Mouse (Mus musculus) lung, embryonic 14.5 days (tissue): ENCODE results near the gene Fat3. TPM values are rescaled to one million over a fixed set of nuclear protein-coding genes. Genes with fewer than 3 reads are reported as not detected.

Experiments used
- ATAC-seq: fragments of 200-750 bp; cut with Nextera tagmentation; 2 replicates; pipeline ENCODE4 v1.8.0; 2017; ENCODE audit warnings: mild to moderate bottlenecking, moderate TSS enrichment, moderate library complexity; ENCODE audit not compliant: insufficient read depth
- DNase-seq: peaks from one replicate; pipeline ENCODE4 v3.0.0-alpha.2; 2015
- H3K27ac ChIP-seq: fragments of 300-500 bp; sonication (generic); 2 replicates; pipeline ENCODE4 v1.5.1; 2014; ENCODE audit warnings: low read depth, mild to moderate bottlenecking, moderate library complexity
- H3K27me3 ChIP-seq: fragments of 300-500 bp; sonication (generic); 2 replicates; pipeline ENCODE4 v1.6.1; 2014; ENCODE audit warnings: low read length, control low read depth; ENCODE audit not compliant: insufficient read depth
- H3K36me3 ChIP-seq: fragments of 300-500 bp; sonication (generic); 2 replicates; pipeline ENCODE4 v1.6.1; 2014; ENCODE audit warnings: control low read depth; ENCODE audit not compliant: insufficient read depth
- H3K4me1 ChIP-seq: fragments of 300-500 bp; sonication (generic); 2 replicates; pipeline ENCODE4 v1.6.1; 2014; ENCODE audit warnings: antibody characterized with exemption, control low read depth; ENCODE audit not compliant: insufficient read depth
- H3K4me2 ChIP-seq: fragments of 300-500 bp; sonication (generic); 2 replicates; pipeline ENCODE4 v1.6.1; 2014; ENCODE audit warnings: mild to moderate bottlenecking
- H3K4me3 ChIP-seq: fragments of 300-500 bp; sonication (generic); 2 replicates; pipeline ENCODE4 v1.5.1; 2014; ENCODE audit warnings: low read depth, low read length
- H3K9ac ChIP-seq: fragments of 300-500 bp; sonication (generic); 2 replicates; pipeline ENCODE4 v1.6.1; 2014
- H3K9me3 ChIP-seq: fragments of 300-500 bp; sonication (generic); 2 replicates; pipeline ENCODE4 v1.6.1; 2016; ENCODE audit warnings: low read depth, low read length, control low read depth
- CTCF ChIP-seq: IDR thresholded peaks from 2 replicates; pipeline ENCODE4 v1.5.1; 2016; ENCODE audit warnings: antibody characterized with exemption, low read depth
- WGBS: fragments of 180-500 bp; shearing (Covaris S2); extraction: QIAGEN DNeasy Blood & Tissue Kit; methylation state at CpG from one replicate; pipeline ENCODE4 v1.1.7; 2014; 5-methylcytosine and 5-hydroxymethylcytosine counted together
- polyA plus RNA-seq: library from polyadenylated mRNA; unstranded; fragments of >200 nt; fragmentation: Nextera tagmentation; extraction: Ambion mirVana; gene quantifications from 2 replicates; pipeline ENCODE4 v1.2.1, GENCODE M21; 2014

Gene Fat3
- polyA plus RNA-seq, 1 experiment from 2014 or later = 1.2 TPM

- no peak overlapping the region for H3K27ac ChIP-seq
- no peak overlapping the region for H3K4me2 ChIP-seq
- ATAC-seq = peak; percentile 55; the same call in 1 of the 2 replicates
These were observed 347.5 kb downstream of the Fat3 start for GRCm38 (mm10) chr9:16153580-16153930.

GRCm38 (mm10) chr9:16152756-16153579 lies 348.1 kb downstream of the Fat3 start:
- Histone ChIP-seq H3K27me3 (no peaks in the 10 kb centered on the region), H3K27ac (no peak overlapping the region), H3K4me3 (no peak overlapping the region), H3K4me2 (no peak overlapping the region), H3K36me3 (no peaks in the 10 kb centered on the region), H3K9me3 (no peaks in the 10 kb centered on the region), H3K9ac (no peak overlapping the region), H3K4me1 (no peaks in the 10 kb centered on the region)
- no peak for TF ChIP-seq CTCF
- ATAC-seq (peak; percentile 79), DNase-seq (peak; percentile 72)
- 27% methylated on average over 4 of the region's 4 CpGs for WGBS

More at GRCm38 (mm10) chr9:16153580-16153930, 347.5 kb downstream of the Fat3 start:
- H3K27me3 ChIP-seq = no peaks in the 10 kb centered on the region
- no peak overlapping the region for H3K4me3 ChIP-seq
- H3K36me3 ChIP-seq = no peaks in the 10 kb centered on the region
- H3K9me3 ChIP-seq = no peaks in the 10 kb centered on the region
- WGBS = 27% methylated on average over 3 of the region's 3 CpGs
- no peak overlapping the region for H3K9ac ChIP-seq
- no peaks in the 10 kb centered on the region for H3K4me1 ChIP-seq
- TF ChIP-seq CTCF = no peak
- peak; percentile 45 for DNase-seq

GRCm38 (mm10) chr9:16150046-16150445 lies 351.0 kb downstream of the Fat3 start:
- H3K4me2 ChIP-seq = no peak overlapping the region
- H3K4me3 ChIP-seq = no peak overlapping the region
- H3K36me3 ChIP-seq = no peaks in the 10 kb centered on the region
- H3K9ac ChIP-seq = no peak overlapping the region
- no peaks in the 10 kb centered on the region for H3K27me3 ChIP-seq
- H3K9me3 ChIP-seq = no peaks in the 10 kb centered on the region
- no peaks in the 10 kb centered on the region for H3K4me1 ChIP-seq
- H3K27ac ChIP-seq = no peak overlapping the region
- ATAC-seq (peak; percentile 46; the same call in 1 of the 2 replicates), DNase-seq (peak; percentile 74)
- no peak for TF ChIP-seq CTCF

DNA sequence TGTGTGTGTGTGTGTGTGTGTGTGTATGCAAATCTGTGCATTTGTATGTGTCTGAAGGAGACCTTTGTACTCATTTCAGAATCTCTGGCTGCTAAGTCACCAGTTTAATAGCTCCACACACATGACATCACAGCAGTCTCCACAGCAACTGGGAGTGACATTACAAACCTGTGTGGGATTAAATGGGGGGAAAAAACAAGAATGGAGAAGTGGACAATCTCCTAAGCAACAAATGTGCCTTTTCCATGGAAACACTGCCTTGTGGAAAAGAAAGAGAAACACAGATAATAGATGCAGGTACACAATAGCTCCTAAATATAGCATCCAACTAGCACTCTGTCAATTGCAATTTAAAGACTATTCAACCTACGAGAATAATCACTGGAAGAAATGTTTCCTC lies 353.4 kb downstream of the Fat3 start:
- DNase-seq (no peak), ATAC-seq (no peak)
- Histone ChIP-seq H3K36me3 (no peaks in the 10 kb centered on the region), H3K27ac (no peak overlapping the region), H3K4me3 (no peak overlapping the region), H3K9me3 (no peaks in the 10 kb centered on the region), H3K4me1 (no peaks in the 10 kb centered on the region), H3K9ac (no peak overlapping the region), H3K4me2 (no peak overlapping the region), H3K27me3 (no peaks in the 10 kb centered on the region)
- no peak for TF ChIP-seq CTCF
- 71% methylated on average over 1 of the region's 1 CpGs for WGBS

DNA sequence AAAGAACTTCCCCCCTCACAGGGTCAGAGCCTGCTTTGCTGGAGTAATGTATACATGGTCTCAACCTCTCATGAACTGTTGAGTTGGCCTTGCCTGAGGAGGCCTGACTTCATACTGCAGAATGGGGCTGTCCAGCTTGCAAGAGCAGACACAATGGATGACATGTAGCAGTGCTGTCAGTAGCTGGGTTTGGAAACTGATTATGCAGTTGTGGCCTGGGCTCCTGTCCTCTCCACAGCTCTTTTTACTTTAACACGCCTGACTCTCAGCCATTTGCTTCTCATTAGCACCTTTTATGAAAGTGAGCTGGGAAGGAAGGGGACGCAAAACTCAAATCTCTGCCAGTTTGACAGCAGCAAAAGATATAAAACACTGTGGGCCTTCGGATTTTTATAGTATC lies 356.4 kb downstream of the Fat3 start:
- Histone ChIP-seq H3K9me3 (no peaks in the 10 kb centered on the region), H3K27me3 (no peaks in the 10 kb centered on the region), H3K9ac (no peak overlapping the region), H3K4me3 (no peak overlapping the region), H3K27ac (no peak overlapping the region), H3K4me1 (no peaks in the 10 kb centered on the region), H3K36me3 (no peaks in the 10 kb centered on the region), H3K4me2 (no peak overlapping the region)
- no peak for TF ChIP-seq CTCF
- no peak for ATAC-seq
- 69% methylated on average over 3 of the region's 3 CpGs for WGBS
- DNase-seq = no peak

DNA sequence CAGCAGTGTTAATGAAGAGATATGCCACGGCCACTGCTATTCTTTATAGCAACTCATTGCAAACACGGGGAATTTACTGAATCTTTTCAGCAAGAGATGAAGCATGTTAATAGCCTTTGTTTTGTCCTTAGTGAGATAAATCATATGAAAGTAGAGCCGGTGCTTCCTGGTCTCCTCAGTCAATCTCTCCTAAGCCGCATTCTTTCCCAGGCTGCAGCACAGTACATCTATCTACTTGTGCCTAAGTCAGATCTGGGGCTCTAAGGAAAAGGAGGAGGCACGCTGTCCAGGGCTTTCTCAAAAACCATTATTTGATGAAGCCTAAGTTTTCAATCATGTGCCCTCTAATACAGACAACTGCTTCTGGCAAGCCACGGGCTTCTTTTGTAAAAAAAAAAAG lies 361.8 kb downstream of the Fat3 start:
- H3K27ac ChIP-seq = no peak overlapping the region
- H3K27me3 ChIP-seq = no peaks in the 10 kb centered on the region
- ATAC-seq = no peak
- TF ChIP-seq CTCF = no peak
- 47% methylated on average over 6 of the region's 6 CpGs for WGBS
- no peak for DNase-seq
- no peaks in the 10 kb centered on the region for H3K4me1 ChIP-seq
- no peaks in the 10 kb centered on the region for H3K36me3 ChIP-seq
- H3K9ac ChIP-seq = no peak overlapping the region
- H3K4me2 ChIP-seq = no peak overlapping the region
- H3K9me3 ChIP-seq = no peaks in the 10 kb centered on the region
- no peak overlapping the region for H3K4me3 ChIP-seq

DNA sequence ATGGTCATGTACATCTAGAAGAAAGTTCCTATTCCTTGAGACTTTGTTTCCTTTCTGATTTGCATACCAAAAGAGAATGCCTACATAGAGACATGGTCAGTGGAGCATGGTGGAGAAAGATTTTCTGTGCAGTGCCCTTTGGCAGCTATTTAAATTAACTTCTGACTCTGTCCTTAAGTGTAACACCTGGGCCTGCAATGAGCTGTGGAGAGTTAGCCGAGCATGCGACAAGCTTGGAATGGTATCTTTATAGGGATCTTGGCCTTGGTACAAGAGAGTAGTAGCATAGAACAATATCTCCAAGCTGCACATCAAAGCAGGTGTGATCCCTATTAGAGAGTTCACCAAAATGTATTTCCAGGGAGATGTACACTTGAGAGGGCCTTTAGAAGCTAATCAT lies 368.0 kb downstream of the Fat3 start:
- H3K4me1 ChIP-seq = no peaks in the 10 kb centered on the region
- no peak for DNase-seq
- no peaks in the 10 kb centered on the region for H3K36me3 ChIP-seq
- H3K27ac ChIP-seq = no peak overlapping the region
- H3K9me3 ChIP-seq = no peaks in the 10 kb centered on the region
- TF ChIP-seq CTCF = no peak
- H3K4me3 ChIP-seq = no peak overlapping the region
- ATAC-seq = no peak
- H3K4me2 ChIP-seq = no peak overlapping the region
- H3K27me3 ChIP-seq = no peaks in the 10 kb centered on the region
- 92% methylated on average over 2 of the region's 2 CpGs for WGBS
- H3K9ac ChIP-seq = no peak overlapping the region
